Mouse (Mus musculus): ENCODE results near the gene Cdhr1. TPM values are rescaled to one million over a fixed set of nuclear protein-coding genes. Genes with fewer than 3 reads are reported as not detected.

The Cdhr1 gene
- polyA plus RNA-seq, 1 experiment from 2014 or later, result 0.10 TPM

Other genes starting within 250 kb of the Cdhr1 start
- 54.2 and 59.8 TPM in 2 replicates for gene Ccser2, start 129.6 kb downstream of the Cdhr1 start, polyA plus RNA-seq (2015; fragmentation: Nextera tagmentation; extraction: Ambion mirVana)
- not detected in 2 replicates for gene Rgr, start 49.4 kb downstream of the Cdhr1 start, polyA plus RNA-seq (2015; fragmentation: Nextera tagmentation; extraction: Ambion mirVana)
- not detected in 2 replicates for gene Lrit1, start 43.5 kb downstream of the Cdhr1 start, polyA plus RNA-seq (2015; fragmentation: Nextera tagmentation; extraction: Ambion mirVana)
- not detected in 2 replicates for gene Lrit2, start 30.4 kb downstream of the Cdhr1 start, polyA plus RNA-seq (2015; fragmentation: Nextera tagmentation; extraction: Ambion mirVana)
- gene 2610528A11Rik, start 15.7 kb upstream of the Cdhr1 start, polyA plus RNA-seq (2015; fragmentation: Nextera tagmentation; extraction: Ambion mirVana), result 1.1 and 2.4 TPM in 2 replicates
- gene Ghitm, start 36.9 kb upstream of the Cdhr1 start, polyA plus RNA-seq (2015; fragmentation: Nextera tagmentation; extraction: Ambion mirVana), result 344 and 387 TPM in 2 replicates